Mouse (Mus musculus) hindbrain, embryonic 16.5 days (tissue): ENCODE results near the gene Kazn. TPM values are rescaled to one million over a fixed set of nuclear protein-coding genes. Genes with fewer than 3 reads are reported as not detected.

Source experiments
- ATAC-seq: fragments of 200-750 bp; cut with Nextera tagmentation; 2 replicates; pipeline ENCODE4 v1.8.0; 2017; ENCODE audit warnings: moderate TSS enrichment, moderate library complexity
- H3K27ac ChIP-seq: fragments of 300-500 bp; sonication (generic); 2 replicates; pipeline ENCODE4 v1.5.1; 2014; ENCODE audit warnings: low read depth, mild to moderate bottlenecking, control low read depth, low read length, moderate library complexity
- H3K27me3 ChIP-seq: fragments of 300-500 bp; sonication (generic); replicated peaks from 2 replicates; pipeline ENCODE4 v1.6.1; 2014; ENCODE audit warnings: low read length; ENCODE audit not compliant: control insufficient read depth, insufficient read depth
- H3K36me3 ChIP-seq: fragments of 300-500 bp; sonication (generic); 2 replicates; pipeline ENCODE4 v1.6.1; 2014; ENCODE audit warnings: mild to moderate bottlenecking, low read length, moderate library complexity, mixed read lengths; ENCODE audit not compliant: control insufficient read depth, insufficient read depth
- H3K4me1 ChIP-seq: fragments of 300-500 bp; sonication (generic); 2 replicates; pipeline ENCODE4 v1.6.1; 2014; ENCODE audit warnings: low read depth, low read length; ENCODE audit not compliant: control insufficient read depth, insufficient read depth
- H3K4me2 ChIP-seq: fragments of 300-500 bp; sonication (generic); 2 replicates; pipeline ENCODE4 v1.6.1; 2014; ENCODE audit warnings: mild to moderate bottlenecking, low read length, control low read depth, moderate library complexity
- H3K4me3 ChIP-seq: fragments of 300-500 bp; sonication (generic); 2 replicates; pipeline ENCODE4 v1.5.1; 2014; ENCODE audit warnings: mild to moderate bottlenecking, low read length, control low read depth, moderate library complexity
- H3K9ac ChIP-seq: fragments of 300-500 bp; sonication (generic); 2 replicates; pipeline ENCODE4 v1.6.1; 2014; ENCODE audit warnings: low read depth, mild to moderate bottlenecking, control low read depth, low read length, moderate library complexity
- H3K9me3 ChIP-seq: fragments of 300-500 bp; sonication (generic); 2 replicates; pipeline ENCODE4 v1.6.1; 2014; ENCODE audit warnings: mild to moderate bottlenecking, low read length, moderate library complexity; ENCODE audit not compliant: control insufficient read depth
- WGBS: fragments of 180-500 bp; shearing (Covaris S2); extraction: QIAGEN DNeasy Blood & Tissue Kit; methylation state at CpG from one replicate; pipeline ENCODE4 v1.1.7; 2014; 5-methylcytosine and 5-hydroxymethylcytosine counted together
- polyA plus RNA-seq: library from polyadenylated mRNA; unstranded; fragments of >200 nt; fragmentation: Nextera tagmentation; extraction: Ambion mirVana; gene quantifications from 2 replicates; pipeline ENCODE4 v1.2.1, GENCODE M21; 2015

Gene Kazn
- polyA plus RNA-seq, 1 experiment from 2014 or later = 26.4 TPM

GRCm38 (mm10) chr4:142059113-142059840 is 179.9 kb downstream of the Kazn start:
- ATAC-seq = no peak
- Histone ChIP-seq H3K4me2 (no peak overlapping the region), H3K36me3 (no peaks in the 10 kb centered on the region), H3K9ac (no peak overlapping the region), H3K9me3 (no peaks in the 10 kb centered on the region), H3K4me1 (peaks cover 2% of the 10 kb centered on the region), H3K4me3 (no peak overlapping the region), H3K27ac (no peak overlapping the region), H3K27me3 (no peaks in the 10 kb centered on the region)
- 76% methylated on average over 13 of the region's 13 CpGs for WGBS

DNA sequence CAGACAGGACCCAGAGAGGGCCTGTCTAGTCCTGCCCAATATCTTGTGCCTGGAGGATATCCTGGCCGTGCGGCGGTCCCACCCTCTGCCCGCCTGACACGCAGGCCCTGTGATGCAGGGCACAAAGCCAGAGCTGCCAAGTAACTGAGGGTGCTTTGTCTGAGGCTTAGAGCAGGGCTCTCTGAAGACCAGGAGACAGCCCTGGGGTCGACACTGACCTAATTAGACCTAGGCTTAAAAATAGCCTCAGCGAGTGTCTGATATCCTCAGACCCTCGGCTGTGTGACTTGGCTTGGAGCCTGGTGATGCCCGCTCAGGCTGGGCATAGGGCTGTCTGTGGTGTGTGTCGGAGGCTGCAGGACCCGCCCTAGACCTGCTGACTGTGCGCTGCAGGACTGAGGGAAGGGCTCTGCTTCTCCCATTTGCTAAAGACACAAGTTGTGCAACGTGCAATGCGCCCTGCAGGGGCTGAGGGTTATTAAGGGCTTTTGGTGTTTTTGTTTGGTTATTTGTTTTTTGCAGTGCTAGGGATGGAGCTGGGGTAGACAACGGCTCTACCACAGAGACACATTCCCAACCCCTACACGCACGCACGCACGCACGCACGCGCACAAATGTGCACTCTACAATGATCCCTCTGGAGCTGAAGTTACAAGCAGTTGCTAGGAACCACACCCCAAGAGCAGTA is 181.5 kb downstream of the Kazn start:
- Histone ChIP-seq H3K4me1 (peaks cover 2% of the 10 kb centered on the region), H3K9me3 (no peaks in the 10 kb centered on the region), H3K27me3 (no peaks in the 10 kb centered on the region), H3K36me3 (no peaks in the 10 kb centered on the region), H3K9ac (no peak overlapping the region), H3K4me3 (no peak overlapping the region), H3K4me2 (no peak overlapping the region), H3K27ac (no peak overlapping the region)
- WGBS = 69% methylated on average over 22 of the region's 22 CpGs
- ATAC-seq = peak; percentile 37; the same call in 1 of the 2 replicates

- Histone ChIP-seq H3K4me2 (no peak overlapping the region), H3K27me3 (no peaks in the 10 kb centered on the region), H3K9me3 (no peaks in the 10 kb centered on the region), H3K27ac (no peak overlapping the region), H3K36me3 (no peaks in the 10 kb centered on the region), H3K4me3 (no peak overlapping the region), H3K9ac (no peak overlapping the region), H3K4me1 (peaks cover 2% of the 10 kb centered on the region; the same call in 1 of the 2 replicates)
- 80% methylated on average over 8 of the region's 8 CpGs for WGBS
- 0 out of 2 replicates have a peak, but pooled peaks have one; percentile 38 for ATAC-seq
Observed at GRCm38 (mm10) chr4:142055600-142055999, 183.6 kb downstream of the Kazn start.

DNA sequence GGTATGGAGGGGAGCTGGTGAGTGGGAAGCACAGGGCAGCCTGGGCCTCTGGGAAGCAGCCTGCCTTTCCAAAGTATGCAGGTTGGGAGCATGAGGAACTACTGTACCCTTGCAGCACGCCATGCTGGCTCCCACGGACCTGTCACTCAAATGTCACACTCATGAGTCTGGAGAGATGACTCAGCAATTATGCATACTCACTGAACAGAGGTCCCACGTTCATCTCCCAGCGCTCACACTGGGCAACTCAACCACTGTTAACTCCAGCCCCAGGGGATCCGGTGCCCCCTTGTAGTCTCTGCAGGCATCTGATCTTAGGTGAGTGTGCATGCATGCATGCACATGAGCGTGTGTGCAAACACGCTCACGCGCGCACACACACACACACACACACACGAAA is 184.6 kb downstream of the Kazn start:
- no peak overlapping the region for H3K27ac ChIP-seq
- peaks cover 2% of the 10 kb centered on the region; the same call in 1 of the 2 replicates for H3K4me1 ChIP-seq
- ATAC-seq = no peak
- WGBS = 80% methylated on average over 11 of the region's 11 CpGs
- H3K36me3 ChIP-seq = no peaks in the 10 kb centered on the region
- H3K27me3 ChIP-seq = no peaks in the 10 kb centered on the region
- no peak overlapping the region for H3K4me2 ChIP-seq
- no peak overlapping the region for H3K9ac ChIP-seq
- no peaks in the 10 kb centered on the region for H3K9me3 ChIP-seq
- H3K4me3 ChIP-seq = no peak overlapping the region

DNA sequence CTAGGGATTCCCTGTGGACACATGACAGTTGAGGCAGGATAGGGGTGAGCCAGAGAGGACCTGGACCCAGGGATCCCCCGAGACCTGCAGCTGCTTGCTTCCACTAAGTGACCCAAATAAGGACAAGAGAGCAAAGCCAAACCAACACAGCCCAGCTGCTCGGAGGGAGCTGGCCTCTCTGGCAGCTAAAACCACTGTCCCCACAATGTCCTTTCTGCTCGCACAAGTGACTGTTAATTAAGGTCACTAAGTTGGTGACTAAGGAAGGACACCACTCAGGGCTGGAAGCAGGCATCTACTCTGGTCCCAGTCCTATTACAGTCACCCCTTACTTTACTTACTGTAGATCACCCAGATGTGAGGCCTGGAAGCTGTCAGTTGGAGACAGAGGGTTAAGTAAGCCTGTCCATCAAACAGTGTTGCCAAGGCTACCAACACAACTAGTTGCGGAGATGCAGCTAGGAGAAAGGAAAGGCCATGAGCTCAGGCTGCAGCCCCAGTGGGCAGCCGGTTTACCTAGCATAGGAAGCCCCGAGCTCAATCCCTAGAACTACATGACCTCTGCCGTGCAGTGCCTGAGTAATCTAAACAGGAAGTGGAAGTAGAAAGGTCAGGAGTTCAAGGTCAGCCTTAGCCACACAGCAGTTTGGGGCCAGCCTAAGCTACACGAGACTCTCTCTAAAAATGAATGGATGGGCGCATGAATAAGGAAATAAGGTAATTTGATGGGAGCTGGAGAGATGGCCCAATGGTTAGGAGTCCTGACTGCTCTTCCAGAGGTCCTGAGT is 185.3 kb downstream of the Kazn start:
- ATAC-seq = no peak
- 52% methylated on average over 9 of the region's 9 CpGs for WGBS

DNA sequence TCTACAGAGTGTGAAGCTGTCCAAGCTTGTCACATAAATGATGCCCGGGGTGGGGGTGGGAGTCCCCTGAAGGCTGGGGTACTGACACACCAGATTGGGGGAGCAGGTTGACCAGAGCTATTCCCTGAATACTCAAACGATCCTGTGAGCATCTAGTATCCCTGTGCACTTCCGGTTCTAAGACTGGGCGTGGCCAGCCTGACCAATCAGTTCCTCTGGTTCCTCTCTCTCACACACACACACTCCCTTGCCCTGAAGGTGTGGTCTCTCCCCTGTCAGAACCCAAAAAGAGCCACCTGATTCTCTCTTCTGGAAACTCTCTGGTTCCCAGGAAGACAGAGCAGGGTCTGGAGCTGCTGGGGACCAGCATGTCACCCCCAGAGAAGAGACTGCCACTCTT is 185.9 kb downstream of the Kazn start:
- Histone ChIP-seq H3K36me3 (no peaks in the 10 kb centered on the region), H3K27ac (no peak overlapping the region), H3K4me2 (no peak overlapping the region), H3K27me3 (no peaks in the 10 kb centered on the region), H3K9ac (no peak overlapping the region), H3K4me3 (no peak overlapping the region), H3K9me3 (no peaks in the 10 kb centered on the region), H3K4me1 (peaks cover 2% of the 10 kb centered on the region; the same call in 1 of the 2 replicates)
- WGBS = 67% methylated on average over 4 of the region's 4 CpGs
- ATAC-seq = no peak

More for the DNA sequence above, 185.3 kb downstream of the Kazn start:
- Histone ChIP-seq H3K36me3 (no peaks in the 10 kb centered on the region), H3K4me3 (no peak overlapping the region), H3K9me3 (no peaks in the 10 kb centered on the region), H3K27me3 (no peaks in the 10 kb centered on the region), H3K4me1 (peaks cover 2% of the 10 kb centered on the region; the same call in 1 of the 2 replicates), H3K9ac (no peak overlapping the region), H3K4me2 (no peak overlapping the region), H3K27ac (no peak overlapping the region)

GRCm38 (mm10) chr4:142052391-142053132 is 186.6 kb downstream of the Kazn start:
- Histone ChIP-seq H3K4me3 (no peak overlapping the region), H3K27me3 (no peaks in the 10 kb centered on the region)

More at GRCm38 (mm10) chr4:142052391-142053132, 186.6 kb downstream of the Kazn start:
- WGBS = 62% methylated on average over 22 of the region's 22 CpGs
- H3K36me3 ChIP-seq = no peaks in the 10 kb centered on the region
- no peak overlapping the region for H3K27ac ChIP-seq
- H3K9me3 ChIP-seq = no peaks in the 10 kb centered on the region
- no peaks in the 10 kb centered on the region; the same call in 1 of the 2 replicates for H3K4me1 ChIP-seq
- ATAC-seq = no peak
- no peak overlapping the region for H3K4me2 ChIP-seq
- no peak overlapping the region for H3K9ac ChIP-seq
